Mouse (Mus musculus) midbrain, embryonic 14.5 days (tissue): Measurements from ENCODE around the gene Morn1. TPM values are rescaled to one million over a fixed set of nuclear protein-coding genes. Genes with fewer than 3 reads are reported as not detected.

ENCODE experiments used
- ATAC-seq: fragments of 200-750 bp; cut with Nextera tagmentation; 2 replicates; pipeline ENCODE4 v1.8.0; 2017; ENCODE audit warnings: moderate number of reproducible peaks, moderate library complexity; ENCODE audit not compliant: low FRiP score, low TSS enrichment
- DNase-seq: peaks from one replicate; pipeline ENCODE4 v3.0.0-alpha.2; 2015
- H3K27ac ChIP-seq: fragments of 300-500 bp; sonication (generic); replicated peaks from 2 replicates; pipeline ENCODE4 v1.5.1; 2014; ENCODE audit warnings: mild to moderate bottlenecking, low read depth, low read length, moderate library complexity
- H3K27me3 ChIP-seq: fragments of 300-500 bp; sonication (generic); 2 replicates; pipeline ENCODE4 v1.6.1; 2014; ENCODE audit warnings: low read length, control low read depth, mixed read lengths; ENCODE audit not compliant: control insufficient read depth, insufficient read depth
- H3K36me3 ChIP-seq: fragments of 300-500 bp; sonication (generic); 2 replicates; pipeline ENCODE4 v1.6.1; 2014; ENCODE audit warnings: low read length, control low read depth; ENCODE audit not compliant: control insufficient read depth, insufficient read depth
- H3K4me1 ChIP-seq: fragments of 300-500 bp; sonication (generic); 2 replicates; pipeline ENCODE4 v1.6.1; 2014; ENCODE audit warnings: mild to moderate bottlenecking, antibody characterized with exemption, low read length, control low read depth; ENCODE audit not compliant: control insufficient read depth, insufficient read depth
- H3K4me2 ChIP-seq: fragments of 300-500 bp; sonication (generic); 2 replicates; pipeline ENCODE4 v1.6.1; 2014; ENCODE audit warnings: mild to moderate bottlenecking, low read length, moderate library complexity
- H3K4me3 ChIP-seq: fragments of 300-500 bp; sonication (generic); replicated peaks from 2 replicates; pipeline ENCODE4 v1.5.1; 2014; ENCODE audit warnings: low read depth, low read length
- H3K9ac ChIP-seq: fragments of 300-500 bp; sonication (generic); replicated peaks from 2 replicates; pipeline ENCODE4 v1.6.1; 2014; ENCODE audit warnings: mild to moderate bottlenecking, low read length, moderate library complexity
- H3K9me3 ChIP-seq: fragments of 300-500 bp; sonication (generic); 2 replicates; pipeline ENCODE4 v1.6.1; 2016; ENCODE audit warnings: low read length, control low read depth, mixed read lengths; ENCODE audit not compliant: control insufficient read depth
- WGBS: fragments of 180-500 bp; shearing (Covaris S2); extraction: QIAGEN DNeasy Blood & Tissue Kit; methylation state at CpG from one replicate; pipeline ENCODE4 v1.1.7; 2014; 5-methylcytosine and 5-hydroxymethylcytosine counted together
- polyA plus RNA-seq: library from polyadenylated mRNA; unstranded; fragments of >200 nt; fragmentation: Nextera tagmentation; extraction: Ambion mirVana; gene quantifications from 2 replicates; pipeline ENCODE4 v1.2.1, GENCODE M21; 2014

The Morn1 gene
- polyA plus RNA-seq, 1 experiment from 2014 or later: 6.0 TPM

DNA sequence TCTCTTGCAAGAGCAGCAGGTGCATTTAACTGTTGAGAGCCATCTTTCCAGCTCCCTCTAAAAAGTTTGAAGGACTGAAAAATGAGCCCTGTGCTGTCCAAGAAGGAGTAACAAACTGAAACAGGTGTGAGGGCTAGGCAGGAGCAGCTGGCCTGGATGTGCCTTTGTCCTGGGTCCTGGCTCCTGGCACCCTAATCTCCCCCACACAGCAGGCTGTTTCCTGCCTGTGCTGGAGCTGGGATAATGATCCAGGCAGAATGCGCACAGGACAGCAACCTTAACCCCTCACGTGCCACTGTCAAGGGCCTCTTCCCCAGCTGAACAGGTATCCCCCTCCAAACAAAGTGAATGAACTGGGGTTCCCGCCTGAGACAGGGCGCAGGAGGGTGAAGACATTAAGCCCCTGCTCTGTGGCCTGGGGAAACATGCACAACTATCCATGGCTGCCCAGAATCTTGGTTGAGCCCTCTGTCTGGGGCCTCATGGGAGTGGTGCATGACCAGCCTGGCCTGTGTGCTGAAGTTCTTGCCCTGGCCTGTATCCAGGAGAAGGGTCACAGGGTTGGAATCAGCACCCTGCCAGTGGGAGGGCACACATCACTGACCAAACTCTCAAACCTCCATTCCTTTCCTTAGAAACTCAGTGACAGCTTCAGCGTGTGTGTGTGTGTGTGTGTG lies 49.7 kb downstream of the Morn1 start:
- no peaks in the 10 kb centered on the region for H3K9me3 ChIP-seq
- no peak overlapping the region for H3K4me2 ChIP-seq
- H3K27me3 ChIP-seq: no peaks in the 10 kb centered on the region
- ATAC-seq (no peak), DNase-seq (no peak)
- 57% methylated on average over 5 of the region's 5 CpGs for WGBS
- no peak overlapping the region for H3K9ac ChIP-seq
- no peaks in the 10 kb centered on the region for H3K36me3 ChIP-seq
- no peak overlapping the region for H3K27ac ChIP-seq
- H3K4me3 ChIP-seq: no peak overlapping the region
- peaks cover 9% of the 10 kb centered on the region; the same call in 1 of the 2 replicates for H3K4me1 ChIP-seq

DNA sequence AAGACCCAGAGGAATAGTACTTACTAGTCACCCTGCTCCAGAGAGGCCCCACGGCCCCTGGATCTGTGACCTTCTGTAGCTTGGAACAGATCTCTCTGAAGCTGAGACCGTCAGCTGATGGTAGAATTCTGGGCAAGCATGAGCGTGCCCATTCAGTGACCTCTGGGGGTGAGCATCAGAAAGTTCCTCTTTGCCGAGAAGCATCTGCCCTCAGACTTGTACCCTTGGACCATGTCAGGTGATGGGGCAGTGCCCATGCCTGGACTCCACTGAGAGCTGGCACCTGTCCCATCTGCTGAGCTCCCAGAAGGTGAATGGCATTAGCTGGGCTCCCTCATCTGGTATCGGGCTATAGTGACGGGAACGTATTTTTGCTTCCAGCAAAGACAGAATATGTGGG lies 51.5 kb downstream of the Morn1 start:
- peaks cover 9% of the 10 kb centered on the region; the same call in 1 of the 2 replicates for H3K4me1 ChIP-seq
- no peak for ATAC-seq
- DNase-seq: no peak
- no peak overlapping the region for H3K4me2 ChIP-seq
- no peaks in the 10 kb centered on the region for H3K36me3 ChIP-seq
- WGBS: 87% methylated on average over 7 of the region's 7 CpGs
- no peak overlapping the region for H3K27ac ChIP-seq
- H3K4me3 ChIP-seq: no peak overlapping the region
- no peak overlapping the region for H3K9ac ChIP-seq
- no peaks in the 10 kb centered on the region for H3K27me3 ChIP-seq
- no peaks in the 10 kb centered on the region for H3K9me3 ChIP-seq

DNA sequence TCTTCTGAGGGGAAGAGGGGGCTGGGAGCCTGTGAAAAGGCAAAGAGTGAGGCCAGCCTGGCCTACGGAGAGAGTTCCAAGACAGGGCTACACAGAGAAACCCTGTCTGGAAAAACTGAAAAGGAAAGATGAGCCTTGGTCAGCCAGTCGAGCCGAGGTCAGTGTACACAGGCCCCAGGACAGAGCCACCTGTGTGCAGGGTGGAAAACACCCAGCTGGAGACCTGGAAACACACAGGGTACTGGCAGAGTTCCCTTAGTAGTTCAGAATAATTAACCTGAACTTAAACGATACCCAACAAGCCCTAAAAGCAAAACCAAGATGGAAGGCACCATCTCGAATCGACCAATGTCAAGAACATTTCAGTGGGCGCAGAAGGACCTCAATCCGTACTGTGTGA lies 52.1 kb downstream of the Morn1 start:
- Histone ChIP-seq H3K4me3 (no peak overlapping the region), H3K9me3 (no peaks in the 10 kb centered on the region), H3K4me2 (no peak overlapping the region), H3K9ac (no peak overlapping the region), H3K27ac (no peak overlapping the region), H3K4me1 (peaks cover 8% of the 10 kb centered on the region), H3K27me3 (no peaks in the 10 kb centered on the region), H3K36me3 (no peaks in the 10 kb centered on the region)
- ATAC-seq (no peak), DNase-seq (no peak)
- 82% methylated on average over 8 of the region's 8 CpGs for WGBS

DNA sequence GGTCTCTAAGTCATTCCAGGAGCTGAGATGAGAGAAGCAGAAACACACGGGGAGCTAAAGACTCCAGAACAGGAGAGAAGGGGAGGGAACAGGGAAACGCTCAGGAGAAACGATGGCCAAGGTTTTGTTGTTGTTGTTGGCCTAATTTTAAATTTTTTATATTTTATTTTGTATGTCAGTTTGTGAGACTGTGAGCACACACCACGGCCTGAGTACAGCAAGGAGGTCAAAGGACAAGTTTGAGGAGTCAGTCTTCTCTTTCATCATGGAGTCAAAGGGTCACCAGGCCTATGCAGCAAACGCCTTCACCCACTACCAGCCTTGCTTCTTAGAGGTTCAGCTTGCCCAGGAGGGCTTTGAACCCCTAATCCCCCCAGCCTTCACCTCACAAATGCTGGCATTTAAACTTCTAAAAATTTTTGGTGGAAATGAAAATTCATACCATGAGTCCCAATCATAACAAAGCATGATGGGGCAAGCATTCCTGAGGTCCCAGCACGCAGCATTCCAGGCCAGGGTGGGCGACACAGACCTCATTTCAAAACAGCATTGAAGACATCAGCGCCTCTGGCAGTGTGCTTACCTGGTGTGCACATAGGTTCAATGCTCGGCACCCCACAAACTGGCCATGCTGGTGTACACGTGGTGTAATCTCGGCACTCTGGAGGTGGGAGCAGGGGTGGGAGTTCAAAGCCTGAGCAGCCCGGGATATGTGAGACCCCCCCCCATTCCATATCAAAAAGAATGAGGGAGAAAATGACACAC lies 53.1 kb downstream of the Morn1 start:
- Histone ChIP-seq H3K9me3 (no peaks in the 10 kb centered on the region), H3K9ac (no peak overlapping the region), H3K36me3 (no peaks in the 10 kb centered on the region), H3K4me2 (no peak overlapping the region), H3K27ac (no peak overlapping the region), H3K27me3 (no peaks in the 10 kb centered on the region), H3K4me1 (peaks cover 11% of the 10 kb centered on the region), H3K4me3 (no peak overlapping the region)
- no peak for ATAC-seq
- 86% methylated on average over 12 of the region's 12 CpGs for WGBS
- no peak for DNase-seq

DNA sequence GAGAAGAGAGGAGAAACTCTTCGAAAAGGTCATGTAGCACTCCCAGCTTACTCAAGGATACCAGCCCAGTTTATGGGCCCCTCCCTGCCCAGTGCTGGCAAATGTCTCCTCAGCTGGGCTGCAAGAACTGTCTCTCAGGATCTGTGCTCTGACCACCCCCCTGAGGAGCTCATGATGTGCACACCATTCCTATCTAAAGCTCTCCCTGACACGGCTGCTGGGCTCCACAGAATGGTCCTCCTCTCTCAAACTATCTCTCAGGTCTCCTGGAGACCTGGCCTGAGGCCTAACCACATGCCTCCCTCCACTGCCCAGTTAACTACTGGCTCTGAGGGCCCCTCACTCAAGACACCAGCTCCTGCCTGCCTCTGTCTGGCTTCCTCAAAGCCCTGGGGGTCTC lies 53.8 kb downstream of the Morn1 start:
- no peak overlapping the region for H3K27ac ChIP-seq
- DNase-seq (no peak), ATAC-seq (no peak)
- no peaks in the 10 kb centered on the region for H3K27me3 ChIP-seq
- no peaks in the 10 kb centered on the region for H3K36me3 ChIP-seq
- 76% methylated on average over 2 of the region's 2 CpGs for WGBS
- peaks cover 16% of the 10 kb centered on the region for H3K4me1 ChIP-seq
- no peak overlapping the region for H3K4me3 ChIP-seq
- no peak overlapping the region for H3K4me2 ChIP-seq
- H3K9ac ChIP-seq: no peak overlapping the region
- no peaks in the 10 kb centered on the region for H3K9me3 ChIP-seq

DNA sequence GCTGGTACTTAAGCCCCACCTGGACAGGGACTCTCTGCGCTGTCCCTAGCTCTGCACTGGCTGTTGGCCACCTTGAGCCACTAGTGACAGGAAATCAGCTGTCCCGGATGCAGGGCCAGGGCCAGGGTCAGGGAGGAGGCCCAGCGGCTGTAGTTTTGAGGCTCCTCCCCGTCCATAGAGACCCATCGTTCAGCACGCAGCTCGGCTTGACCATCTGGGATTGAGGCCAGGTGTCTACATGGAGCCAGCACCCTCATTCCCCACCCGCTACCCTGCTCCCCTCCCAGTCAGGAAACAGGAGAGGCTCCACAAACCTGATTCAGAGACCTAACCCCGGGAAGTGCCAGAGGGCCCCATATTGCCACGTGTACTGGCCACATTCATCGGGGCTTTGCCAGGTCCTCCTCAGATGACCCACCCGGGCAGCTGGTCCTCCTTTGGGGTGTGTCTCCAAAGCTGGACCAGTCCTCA lies 54.5 kb downstream of the Morn1 start:
- no peak overlapping the region for H3K4me3 ChIP-seq
- ATAC-seq: no peak
- H3K36me3 ChIP-seq: no peaks in the 10 kb centered on the region
- no peak overlapping the region for H3K9ac ChIP-seq
- 82% methylated on average over 12 of the region's 12 CpGs for WGBS
- no peak overlapping the region for H3K4me2 ChIP-seq
- H3K27ac ChIP-seq: no peak overlapping the region
- peaks cover 16% of the 10 kb centered on the region for H3K4me1 ChIP-seq
- no peak for DNase-seq
- H3K27me3 ChIP-seq: no peaks in the 10 kb centered on the region
- H3K9me3 ChIP-seq: no peaks in the 10 kb centered on the region

DNA sequence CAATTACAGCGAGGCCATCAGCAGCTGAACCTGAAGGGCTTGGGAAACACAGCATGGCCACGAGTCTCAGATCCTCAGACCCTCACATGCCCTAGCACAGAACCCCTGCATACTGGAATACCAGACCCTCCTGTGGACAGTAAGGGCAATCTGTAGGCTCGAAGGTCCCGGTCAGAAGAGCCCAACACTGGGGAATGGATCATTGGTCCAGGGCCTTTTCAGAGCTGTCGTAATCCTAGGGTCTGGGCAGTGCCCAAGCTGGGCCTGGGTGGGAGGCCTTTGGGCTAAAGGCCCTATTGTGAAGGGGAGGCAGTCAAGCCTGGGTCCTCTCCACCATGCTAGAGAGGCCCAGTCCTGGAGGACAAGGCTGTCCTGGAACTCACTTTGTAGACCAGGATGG lies 56.5 kb downstream of the Morn1 start:
- WGBS: 95% methylated on average over 5 of the region's 5 CpGs
- no peak for ATAC-seq
- Histone ChIP-seq H3K27ac (no peak overlapping the region), H3K9ac (no peak overlapping the region), H3K9me3 (no peaks in the 10 kb centered on the region), H3K4me2 (no peak overlapping the region), H3K4me1 (peaks cover 16% of the 10 kb centered on the region), H3K27me3 (no peaks in the 10 kb centered on the region), H3K4me3 (no peak overlapping the region), H3K36me3 (no peaks in the 10 kb centered on the region)
- DNase-seq: no peak

DNA sequence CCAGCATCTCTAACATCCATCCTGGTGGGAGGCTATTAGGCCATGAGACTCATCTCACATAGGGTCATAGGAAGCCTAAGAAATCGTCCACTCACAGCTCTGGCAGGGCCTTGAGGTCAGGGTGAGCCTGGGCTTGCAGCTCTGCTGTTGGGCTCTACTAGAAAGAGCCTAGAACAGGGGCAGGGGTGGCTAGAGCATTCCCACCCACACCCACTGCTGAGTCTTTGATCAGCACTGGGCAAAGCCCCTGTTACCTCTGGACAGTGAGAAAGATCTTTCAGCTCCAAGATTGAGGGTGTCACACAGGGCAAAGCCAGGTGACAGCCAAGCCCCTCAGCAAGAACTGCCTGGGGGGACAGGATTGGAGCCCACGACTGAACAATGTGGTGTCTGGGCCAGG lies 57.0 kb downstream of the Morn1 start:
- peak overlapping the region; percentile 40; the same call in 1 of the 2 replicates for H3K9ac ChIP-seq

More for the DNA sequence above, 57.0 kb downstream of the Morn1 start:
- H3K4me2 ChIP-seq: peak overlapping the region; percentile 10; the same call in 1 of the 2 replicates
- H3K36me3 ChIP-seq: no peaks in the 10 kb centered on the region
- no peaks in the 10 kb centered on the region for H3K27me3 ChIP-seq
- peaks cover 16% of the 10 kb centered on the region for H3K4me1 ChIP-seq
- no peak for DNase-seq
- no peak overlapping the region for H3K4me3 ChIP-seq
- WGBS: 61% methylated on average over 2 of the region's 2 CpGs
- ATAC-seq: no peak
- no peaks in the 10 kb centered on the region for H3K9me3 ChIP-seq
- H3K27ac ChIP-seq: peak overlapping the region; percentile 73
